Mouse (Mus musculus) CH12.LX (cell line): ENCODE data around the gene Polr3k. TPM values are rescaled to one million over a fixed set of nuclear protein-coding genes. Genes with fewer than 3 reads are reported as not detected.

ENCODE experiments used
- DNase-seq: peaks from one replicate; pipeline ENCODE4 v3.0.0-alpha.2; 2013; ENCODE audit errors: extremely low read depth
- H3K27ac ChIP-seq: 2 replicates; pipeline ENCODE4 v1.5.1; 2012; ENCODE audit warnings: low read depth, mild to moderate bottlenecking, control low read depth, moderate library complexity; ENCODE audit not compliant: insufficient read depth
- H3K27me3 ChIP-seq: replicated peaks from 2 replicates; pipeline ENCODE3; 2012; ENCODE audit warnings: inconsistent platforms
- H3K36me3 ChIP-seq, 2 experiments: replicated peaks in 1 of 2; 2 replicates each; pipeline versions ENCODE3 to v1.6.1; 2012; ENCODE audit warnings: inconsistent platforms in 1 of 2, low read length in 1 of 2, mild to moderate bottlenecking in 1 of 2, mixed read lengths in 1 of 2, moderate library complexity in 1 of 2; ENCODE audit not compliant: control insufficient read depth in 1 of 2, insufficient read depth in 1 of 2
- H3K4me1 ChIP-seq, 2 experiments: 2 replicates each; pipeline ENCODE4 v1.6.1; 2012; ENCODE audit warnings: inconsistent platforms in 1 of 2, moderate library complexity in 1 of 2; ENCODE audit not compliant: insufficient read depth in 2 of 2, control insufficient read depth in 1 of 2
- H3K4me2 ChIP-seq: 2 replicates; pipeline ENCODE4 v1.6.1; 2012; ENCODE audit warnings: low read depth, mild to moderate bottlenecking, control low read depth; ENCODE audit not compliant: poor library complexity, insufficient read depth, severe bottlenecking
- H3K4me3 ChIP-seq, 3 experiments: fragments of 150-350 bp in 1 of 3; sonication (generic) in 1 of 3; replicated peaks in 1 of 3; 2 replicates each; pipeline versions ENCODE3 to v1.5.1; 2011 to 2012; ENCODE audit warnings: low read depth in 2 of 3, low read length in 2 of 3, mild to moderate bottlenecking in 2 of 3, moderate library complexity in 2 of 3, control low read depth in 1 of 3, improper control_type of control experiment in 1 of 3, inconsistent platforms in 1 of 3, mixed read lengths in 1 of 3; ENCODE audit not compliant: poor library complexity in 1 of 3
- H3K79me2 ChIP-seq: replicated peaks from 2 replicates; pipeline ENCODE4 v1.6.1; 2012; ENCODE audit warnings: mild to moderate bottlenecking, moderate library complexity; ENCODE audit not compliant: control insufficient read depth, poor library complexity, insufficient read depth, severe bottlenecking; ENCODE audit errors: extremely low read depth
- H3K9ac ChIP-seq: 2 replicates; pipeline ENCODE4 v1.6.1; 2012; ENCODE audit warnings: low read depth, mild to moderate bottlenecking, control low read depth, moderate library complexity; ENCODE audit not compliant: insufficient read depth
- H3K9me3 ChIP-seq: replicated peaks from 2 replicates; pipeline ENCODE3; 2012; ENCODE audit warnings: low read length, inconsistent platforms, mixed read lengths
- BHLHE40 ChIP-seq: IDR thresholded peaks from 2 replicates; pipeline ENCODE4 v1.6.1; 2011; ENCODE audit warnings: mild to moderate bottlenecking, low read depth, low read length, improper control_type of control experiment
- E2F4 ChIP-seq: IDR thresholded peaks from 2 replicates; pipeline ENCODE4 v1.6.1; 2011; ENCODE audit warnings: low read depth, low read length, improper control_type of control experiment; ENCODE audit not compliant: insufficient replicate concordance
- MAFK ChIP-seq: IDR thresholded peaks from 2 replicates; pipeline ENCODE4 v1.6.1; 2011; ENCODE audit warnings: low read length, improper control_type of control experiment; ENCODE audit not compliant: insufficient replicate concordance
- MAZ ChIP-seq: IDR thresholded peaks from 2 replicates; pipeline ENCODE4 v1.6.1; 2012; ENCODE audit warnings: low read depth, mild to moderate bottlenecking, inconsistent platforms, low read length, improper control_type of control experiment, moderate library complexity
- MEF2A ChIP-seq: IDR thresholded peaks from 2 replicates; pipeline ENCODE4 v1.6.1; 2014; ENCODE audit warnings: low read depth, mild to moderate bottlenecking, inconsistent platforms, low read length, improper control_type of control experiment, borderline replicate concordance
- MXI1 ChIP-seq: IDR thresholded peaks from 2 replicates; pipeline ENCODE4 v1.6.1; 2011; ENCODE audit warnings: mild to moderate bottlenecking, low read depth, low read length, improper control_type of control experiment
- MYC ChIP-seq: IDR thresholded peaks from 2 replicates; pipeline ENCODE4 v1.6.1; 2011; ENCODE audit warnings: low read depth, mild to moderate bottlenecking, improper control_type of control experiment, low read length
- POLR2AphosphoS2 ChIP-seq: IDR thresholded peaks from 2 replicates; pipeline ENCODE4 v1.6.1; 2011; ENCODE audit warnings: low read depth, low read length, improper control_type of control experiment
- RAD21 ChIP-seq: IDR thresholded peaks from 2 replicates; pipeline ENCODE4 v1.6.1; 2011; ENCODE audit warnings: low read depth, mild to moderate bottlenecking, low read length, improper control_type of control experiment, moderate library complexity
- TBP ChIP-seq: conservative IDR thresholded peaks from 2 replicates; pipeline ENCODE4 v1.6.1; 2011; ENCODE audit warnings: low read depth, low read length, improper control_type of control experiment
- TCF12 ChIP-seq: IDR thresholded peaks from 2 replicates; pipeline ENCODE4 v1.6.1; 2014; ENCODE audit warnings: low read depth, mild to moderate bottlenecking, inconsistent platforms, low read length, improper control_type of control experiment
- USF1 ChIP-seq: IDR thresholded peaks from 2 replicates; pipeline ENCODE4 v1.6.1; 2014; ENCODE audit warnings: low read depth, mild to moderate bottlenecking, inconsistent platforms, low read length, improper control_type of control experiment
- USF2 ChIP-seq: conservative IDR thresholded peaks from 2 replicates; pipeline ENCODE4 v1.6.1; 2011; ENCODE audit warnings: low read depth, low read length, improper control_type of control experiment
- ZC3H11A ChIP-seq: IDR thresholded peaks from 2 replicates; pipeline ENCODE4 v1.6.1; 2012; ENCODE audit warnings: low read depth, mild to moderate bottlenecking, inconsistent platforms, low read length, improper control_type of control experiment
- dilution Hi-C: fragments of 300-500 bp; cut with MboI; formaldehyde crosslinking; loops from 2 replicates; pipeline ENCODE4 v1.14.3; 2020; ENCODE audit warnings: low sequenced_read_pairs; ENCODE audit not compliant: extremely low pct_unique_long_range_greater_than_20kb, extremely low pct_ligation_motif_present
- in situ Hi-C: fragments of 300-500 bp; cut with MboI; formaldehyde crosslinking; loops from 3 replicates; pipeline ENCODE4 v1.14.3; 2019; ENCODE audit warnings: low sequenced_read_pairs, low pct_ligation_motif_present, low pct_unique_long_range_greater_than_20kb, mixed read lengths
- polyA plus RNA-seq: library from polyadenylated mRNA; unstranded; fragments of >175 nt; gene quantifications from 2 replicates; pipeline ENCODE4 v1.2.1, GENCODE M21; 2012; ENCODE audit warnings: low read depth; ENCODE audit not compliant: insufficient read length
- total RNA-seq, 2 experiments: library from RNA; depleted of rRNA; stranded (reverse); fragments of 300-350 nt in 1 of 2; fragments of >200 nt in 1 of 2; gene quantifications; 2 replicates each; pipeline ENCODE4 v1.2.3; 2012 to 2014

Polr3k gene
- total and polyA plus RNA-seq, 3 experiments: 28.5 to 50.7 (median 38.3) TPM

GRCm38 (mm10) chr2:181871039-181871438, 6.9 kb downstream of the Polr3k start:
- in situ Hi-C loops: no loop called here

GRCm38 (mm10) chr2:181878903-181879302, 14.8 kb downstream of the Polr3k start:
- Histone ChIP-seq H3K36me3 (no peaks in the 10 kb centered on the region), H3K4me1 (no peaks in the 10 kb centered on the region), H3K4me2 (no peak overlapping the region), H3K27ac (no peak overlapping the region), H3K79me2 (no peaks in the 10 kb centered on the region), H3K9ac (no peak overlapping the region), H3K27me3 (no peaks in the 10 kb centered on the region), H3K4me3 (no peak overlapping the region), H3K9me3 (no peaks in the 10 kb centered on the region)
- TF ChIP-seq MAZ (no peak), USF2 (no peak), TCF12 (no peak), MYC (no peak), POLR2AphosphoS2 (no peak), ZC3H11A (no peak), RAD21 (no peak), E2F4 (no peak), BHLHE40 (no peak), MXI1 (no peak), MEF2A (no peak), TBP (no peak), MAFK (no peak)
- DNase-seq: no peak
- dilution Hi-C loops: no loop called here
- in situ Hi-C loops: no loop called here

More at GRCm38 (mm10) chr2:181871039-181871438, 6.9 kb downstream of the Polr3k start:
- peaks cover 14 to 34% of the 10 kb centered on the region in 2 experiments for H3K36me3 ChIP-seq
- dilution Hi-C loops: no loop called here
- H3K4me1 ChIP-seq: peaks cover 0 to 10% of the 10 kb centered on the region in 2 experiments; a peak in 2 of 4 replicates
- H3K27ac ChIP-seq: no peak overlapping the region
- no peak overlapping the region for H3K4me2 ChIP-seq
- no peaks in the 10 kb centered on the region for H3K9me3 ChIP-seq
- H3K4me3 ChIP-seq: no peak overlapping the region
- H3K27me3 ChIP-seq: no peaks in the 10 kb centered on the region
- no peak for DNase-seq
- H3K79me2 ChIP-seq: no peaks in the 10 kb centered on the region
- TF ChIP-seq USF1: no peak
- TF ChIP-seq TCF12: no peak
- no peak overlapping the region for H3K9ac ChIP-seq
